9 mouse cellular contexts compared by ENCODE assay signal in genomic region chr2:27304741-27305140, GRCm38 (mm10). TPM values are rescaled to one million over a fixed set of nuclear protein-coding genes. Genes with fewer than 3 reads are reported as not detected.
DNase-seq lines count a peak whose midpoint lies in the region; ATAC-seq and TF ChIP-seq lines count a peak whose summit lies in the region.
"Had no signal": no experiment of that assay in that cellular context is flagged by ENCODE, and none has a peak within 500 bp of the region (broad histone marks: within the 10 kb centered on the region; RNA-seq: fewer than 3 reads in every experiment).

No protein-coding gene starts in this region.

- H3K27ac ChIP-seq in hindbrain, embryonic 10.5 days, result 0 out of 2 replicates have a peak overlapping the region, but pooled peaks have one; percentile 45
- no peak overlapping the region for H3K27ac ChIP-seq in hindbrain, embryonic 11.5 days (ENCODE audit: low read depth, low read length)
- H3K27ac ChIP-seq in hindbrain, embryonic 12.5 days, result peak overlapping the region; percentile 26; the same call in 1 of the 2 replicates
- no peak overlapping the region for H3K27ac ChIP-seq in thymus, adult 2 months (ENCODE audit: control insufficient read depth, insufficient read depth, low read length)
- H3K27ac ChIP-seq: heart, adult 2 months had no signal

- H3K4me1 ChIP-seq in hindbrain, embryonic 10.5 days (replicated peaks), result peaks cover 37% of the 10 kb centered on the region
- H3K4me1 ChIP-seq in hindbrain, embryonic 11.5 days (replicated peaks; ENCODE audit: control insufficient read depth, insufficient read depth, low read length), result peaks cover 8% of the 10 kb centered on the region
- H3K4me1 ChIP-seq in hindbrain, embryonic 12.5 days, result peaks cover 32% of the 10 kb centered on the region
- H3K4me1 ChIP-seq in thymus, adult 2 months (replicated peaks; ENCODE audit: control insufficient read depth, insufficient read depth, low read length), result peaks cover 9% of the 10 kb centered on the region

- no peak overlapping the region for H3K4me3 ChIP-seq in hindbrain, embryonic 10.5 days
- H3K4me3 ChIP-seq in hindbrain, embryonic 11.5 days (ENCODE audit: low read depth, low read length), result no peak overlapping the region
- no peak overlapping the region for H3K4me3 ChIP-seq in hindbrain, embryonic 12.5 days
- no peak overlapping the region for H3K4me3 ChIP-seq in thymus, adult 2 months (ENCODE audit: control insufficient read depth, insufficient read depth, low read length)
- H3K4me3 ChIP-seq: heart, adult 2 months had no signal

- WGBS in hindbrain, embryonic 10.5 days, result 85% methylated on average over 13 of the region's 13 CpGs
- 74% methylated on average over 13 of the region's 13 CpGs for WGBS in hindbrain, embryonic 11.5 days
- WGBS in hindbrain, embryonic 12.5 days, result 61% methylated on average over 13 of the region's 13 CpGs
- 82% methylated on average over 13 of the region's 13 CpGs for WGBS in thymus, adult 2 months

- no peak overlapping the region for H3K9ac ChIP-seq in hindbrain, embryonic 11.5 days (ENCODE audit: low read depth, low read length)
- H3K9ac ChIP-seq in hindbrain, embryonic 12.5 days, result 0 out of 2 replicates have a peak overlapping the region, but pooled peaks have one; percentile 0

- no peaks in the 10 kb centered on the region for H3K27me3 ChIP-seq in hindbrain, embryonic 10.5 days (ENCODE audit: insufficient read depth, poor library complexity, severe bottlenecking)
- no peaks in the 10 kb centered on the region for H3K27me3 ChIP-seq in hindbrain, embryonic 11.5 days (ENCODE audit: control insufficient read depth, insufficient read depth, low read length)
- no peaks in the 10 kb centered on the region for H3K27me3 ChIP-seq in hindbrain, embryonic 12.5 days
- no peaks in the 10 kb centered on the region for H3K27me3 ChIP-seq in thymus, adult 2 months (ENCODE audit: control insufficient read depth, insufficient read depth, low read length)

- peaks cover 23% of the 10 kb centered on the region for H3K36me3 ChIP-seq in hindbrain, embryonic 10.5 days
- no peaks in the 10 kb centered on the region for H3K36me3 ChIP-seq in hindbrain, embryonic 11.5 days (ENCODE audit: control insufficient read depth, insufficient read depth, low read length)
- H3K36me3 ChIP-seq in hindbrain, embryonic 12.5 days, result peaks cover 4% of the 10 kb centered on the region; the same call in 1 of the 2 replicates
- no peaks in the 10 kb centered on the region for H3K36me3 ChIP-seq in thymus, adult 2 months (ENCODE audit: control insufficient read depth, insufficient read depth, low read length)

- 0 out of 2 replicates have a peak, but pooled peaks cover 3% of the 10 kb centered on the region for H3K9me3 ChIP-seq in hindbrain, embryonic 10.5 days
- no peaks in the 10 kb centered on the region; the same call in 1 of the 2 replicates for H3K9me3 ChIP-seq in hindbrain, embryonic 11.5 days (ENCODE audit: control insufficient read depth, low read length)
- H3K9me3 ChIP-seq in hindbrain, embryonic 12.5 days (replicated peaks), result no peaks in the 10 kb centered on the region

- ATAC-seq in hindbrain, embryonic 11.5 days (ENCODE audit: low FRiP score), result no peak
- ATAC-seq in hindbrain, embryonic 12.5 days (ENCODE audit: low FRiP score), result no peak

- TF ChIP-seq CTCF in thymus, adult 2 months (IDR thresholded peaks at IDR 0.05; ENCODE audit: borderline replicate concordance, control insufficient read depth, extremely low read depth, insufficient read depth, low read length, poor library complexity), result no peak

- no peak for TF ChIP-seq POLR2A in thymus, adult 2 months (IDR thresholded peaks at IDR 0.05; ENCODE audit: control insufficient read depth, extremely low read depth, insufficient read depth, low read length, poor library complexity)

- no peak for DNase-seq in hindbrain, embryonic 10.5 days (ENCODE audit: low spot score)
- no peak for DNase-seq in hindbrain, embryonic 11.5 days (ENCODE audit: low spot score)
- DNase-seq in adrenal gland, adult 8-10 months, result peak; percentile 39
- DNase-seq in kidney, postnatal 36 days, result peak; percentile 90
- no peak for DNase-seq in spleen, postnatal 14 days (ENCODE audit: low spot score in 2 of 2)
- DNase-seq in spleen, postnatal 10 days (ENCODE audit: low spot score in 2 of 2), result no peak
- DNase-seq in thymus, adult 2 months, result no peak

- H3K4me2 ChIP-seq in hindbrain, embryonic 11.5 days (replicated peaks; ENCODE audit: low read depth, low read length), result no peak overlapping the region
- no peak overlapping the region for H3K4me2 ChIP-seq in hindbrain, embryonic 12.5 days (replicated peaks)

RNA-seq across cellular contexts. Expression of gene Sardh, which starts 56.6 kb away (rescaled TPM):
- polyA plus RNA-seq in hindbrain, embryonic 10.5 days (2016; fragmentation: Nextera tagmentation; extraction: Ambion mirVana), result 1.9 and 3.9 TPM in 2 replicates
- polyA plus RNA-seq in hindbrain, embryonic 11.5 days (2014; fragmentation: Nextera tagmentation; extraction: Ambion mirVana), result 3.1 and 5.5 TPM in 2 replicates
- 10 to 100 TPM in 1 of 4 experiments, 1 to 10 TPM in 3; 8.1 to 11.2 (median 8.8) TPM for total RNA-seq in adrenal gland, adult 8-10 months (2022)
- polyA plus RNA-seq in hindbrain, embryonic 12.5 days (2016; fragmentation: Nextera tagmentation; extraction: Ambion mirVana), result 11.8 and 12.2 TPM in 2 replicates
- polyA plus RNA-seq in thymus, adult 2 months (2012; rRNA removed), result 10.5 and 12.3 TPM in 2 replicates

Comparison
In these comparisons a context has a peak if more than half of its experiments do, and no peak if none do; other contexts are left out.
1. H3K27ac ChIP-seq: peak in hindbrain, embryonic 10.5 days (single experiment) and hindbrain, embryonic 12.5 days (single experiment); none in hindbrain, embryonic 11.5 days (single experiment) and thymus, adult 2 months (single experiment).
2. DNase-seq: peak in adrenal gland, adult 8-10 months (single experiment) and kidney, postnatal 36 days (2 of 2); none in hindbrain, embryonic 10.5 days (single experiment), hindbrain, embryonic 11.5 days (single experiment), spleen, postnatal 14 days (0 of 2), spleen, postnatal 10 days (0 of 2) and thymus, adult 2 months (single experiment).